Mouse (Mus musculus) lung, embryonic 14.5 days (tissue): Measurements from ENCODE around the gene Chdh. TPM values are rescaled to one million over a fixed set of nuclear protein-coding genes. Genes with fewer than 3 reads are reported as not detected.

Experiments
- ATAC-seq: fragments of 200-750 bp; cut with Nextera tagmentation; 2 replicates; pipeline ENCODE4 v1.8.0; 2017; ENCODE audit warnings: mild to moderate bottlenecking, moderate TSS enrichment, moderate library complexity; ENCODE audit not compliant: insufficient read depth
- DNase-seq: peaks from one replicate; pipeline ENCODE4 v3.0.0-alpha.2; 2015
- H3K27ac ChIP-seq: fragments of 300-500 bp; sonication (generic); 2 replicates; pipeline ENCODE4 v1.5.1; 2014; ENCODE audit warnings: low read depth, mild to moderate bottlenecking, moderate library complexity
- H3K27me3 ChIP-seq: fragments of 300-500 bp; sonication (generic); 2 replicates; pipeline ENCODE4 v1.6.1; 2014; ENCODE audit warnings: low read length, control low read depth; ENCODE audit not compliant: insufficient read depth
- H3K36me3 ChIP-seq: fragments of 300-500 bp; sonication (generic); 2 replicates; pipeline ENCODE4 v1.6.1; 2014; ENCODE audit warnings: control low read depth; ENCODE audit not compliant: insufficient read depth
- H3K4me1 ChIP-seq: fragments of 300-500 bp; sonication (generic); 2 replicates; pipeline ENCODE4 v1.6.1; 2014; ENCODE audit warnings: antibody characterized with exemption, control low read depth; ENCODE audit not compliant: insufficient read depth
- H3K4me2 ChIP-seq: fragments of 300-500 bp; sonication (generic); 2 replicates; pipeline ENCODE4 v1.6.1; 2014; ENCODE audit warnings: mild to moderate bottlenecking
- H3K4me3 ChIP-seq: fragments of 300-500 bp; sonication (generic); 2 replicates; pipeline ENCODE4 v1.5.1; 2014; ENCODE audit warnings: low read depth, low read length
- H3K9ac ChIP-seq: fragments of 300-500 bp; sonication (generic); 2 replicates; pipeline ENCODE4 v1.6.1; 2014
- H3K9me3 ChIP-seq: fragments of 300-500 bp; sonication (generic); 2 replicates; pipeline ENCODE4 v1.6.1; 2016; ENCODE audit warnings: low read depth, low read length, control low read depth
- CTCF ChIP-seq: IDR thresholded peaks from 2 replicates; pipeline ENCODE4 v1.5.1; 2016; ENCODE audit warnings: antibody characterized with exemption, low read depth
- WGBS: fragments of 180-500 bp; shearing (Covaris S2); extraction: QIAGEN DNeasy Blood & Tissue Kit; methylation state at CpG from one replicate; pipeline ENCODE4 v1.1.7; 2014; 5-methylcytosine and 5-hydroxymethylcytosine counted together
- polyA plus RNA-seq: library from polyadenylated mRNA; unstranded; fragments of >200 nt; fragmentation: Nextera tagmentation; extraction: Ambion mirVana; gene quantifications from 2 replicates; pipeline ENCODE4 v1.2.1, GENCODE M21; 2014

Chdh gene
- polyA plus RNA-seq, 1 experiment from 2014 or later, result 0.78 TPM

DNA sequence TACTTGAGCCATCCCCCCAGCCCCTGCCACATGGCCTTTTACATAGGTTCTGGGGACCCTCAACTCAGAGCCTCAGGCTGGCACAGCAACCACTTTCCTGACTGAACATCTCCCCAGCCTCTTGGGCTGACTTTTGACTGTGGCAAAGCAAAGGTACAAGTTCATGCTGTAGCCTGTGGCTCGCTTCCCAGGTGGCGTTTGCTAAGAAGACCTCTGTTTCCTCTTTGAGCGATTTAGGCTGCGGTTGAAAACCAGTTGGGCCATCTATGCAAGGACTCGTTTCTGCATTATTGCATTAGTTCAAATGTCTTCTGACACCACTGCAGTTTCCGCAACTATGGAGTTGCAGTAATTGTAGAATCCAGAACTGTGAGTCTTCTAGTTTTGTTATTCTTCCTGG, 13.6 kb downstream of the Chdh start:
- H3K4me1 ChIP-seq, result no peaks in the 10 kb centered on the region
- 87% methylated on average over 6 of the region's 6 CpGs for WGBS
- H3K9ac ChIP-seq, result no peak overlapping the region
- no peaks in the 10 kb centered on the region for H3K27me3 ChIP-seq
- no peak overlapping the region for H3K4me3 ChIP-seq
- no peak for DNase-seq
- H3K4me2 ChIP-seq, result no peak overlapping the region
- H3K9me3 ChIP-seq, result no peaks in the 10 kb centered on the region
- no peak for ATAC-seq
- H3K36me3 ChIP-seq, result no peaks in the 10 kb centered on the region
- H3K27ac ChIP-seq, result no peak overlapping the region
- no peak for TF ChIP-seq CTCF

DNA sequence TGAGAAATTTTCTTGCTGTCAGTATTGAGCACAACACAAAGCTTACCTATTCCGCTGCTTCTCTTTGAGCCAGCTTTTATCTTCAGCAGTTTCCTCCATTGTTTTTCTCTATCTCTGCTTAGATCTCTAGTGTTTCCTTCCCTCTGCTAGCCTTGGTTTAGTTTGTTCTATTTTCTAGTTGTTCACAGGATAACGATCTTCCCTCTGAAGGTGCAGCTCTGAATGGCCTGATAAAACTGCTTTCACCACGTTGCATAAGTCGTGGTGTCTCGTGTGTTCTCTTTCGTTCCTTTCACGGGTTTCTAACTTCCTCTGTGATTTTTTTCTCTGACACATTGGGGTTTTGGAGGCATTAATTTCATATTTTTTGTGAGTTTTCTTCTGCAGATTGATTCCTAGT, 15.6 kb downstream of the Chdh start:
- H3K36me3 ChIP-seq, result no peaks in the 10 kb centered on the region
- DNase-seq, result no peak
- 40% methylated on average over 7 of the region's 7 CpGs for WGBS
- no peak overlapping the region for H3K4me3 ChIP-seq
- TF ChIP-seq CTCF, result no peak
- H3K9me3 ChIP-seq, result no peaks in the 10 kb centered on the region
- H3K9ac ChIP-seq, result no peak overlapping the region
- no peaks in the 10 kb centered on the region for H3K4me1 ChIP-seq
- H3K27ac ChIP-seq, result no peak overlapping the region
- no peaks in the 10 kb centered on the region for H3K27me3 ChIP-seq
- no peak for ATAC-seq
- H3K4me2 ChIP-seq, result no peak overlapping the region

DNA sequence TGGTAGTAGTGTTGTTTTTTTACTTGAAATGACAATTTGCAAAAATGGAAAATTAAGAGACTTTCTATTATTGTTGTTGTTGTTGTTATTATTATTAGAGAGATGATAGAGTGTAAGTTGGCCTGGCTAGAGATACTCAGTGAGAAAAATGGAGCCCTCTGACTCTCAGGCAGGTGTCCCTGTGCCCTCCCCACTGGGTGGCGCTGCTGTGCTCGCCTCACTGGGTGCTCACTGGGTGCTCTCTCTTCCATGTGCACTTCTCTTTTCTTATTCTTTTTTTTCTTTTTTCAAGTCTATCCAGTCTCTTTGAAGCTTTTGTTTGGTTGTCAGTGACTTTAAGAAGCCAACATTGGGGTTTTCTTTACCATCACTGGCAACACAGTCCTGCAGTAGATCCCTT, 18.6 kb downstream of the Chdh start:
- no peak for ATAC-seq
- no peaks in the 10 kb centered on the region for H3K9me3 ChIP-seq
- H3K27me3 ChIP-seq, result no peaks in the 10 kb centered on the region
- H3K36me3 ChIP-seq, result no peaks in the 10 kb centered on the region
- 38% methylated on average over 2 of the region's 2 CpGs for WGBS
- no peak for DNase-seq
- no peak overlapping the region for H3K27ac ChIP-seq
- H3K4me3 ChIP-seq, result no peak overlapping the region
- H3K4me1 ChIP-seq, result no peaks in the 10 kb centered on the region
- H3K9ac ChIP-seq, result no peak overlapping the region
- H3K4me2 ChIP-seq, result no peak overlapping the region
- TF ChIP-seq CTCF, result peak; percentile 37; the same call in 1 of the 2 replicates

DNA sequence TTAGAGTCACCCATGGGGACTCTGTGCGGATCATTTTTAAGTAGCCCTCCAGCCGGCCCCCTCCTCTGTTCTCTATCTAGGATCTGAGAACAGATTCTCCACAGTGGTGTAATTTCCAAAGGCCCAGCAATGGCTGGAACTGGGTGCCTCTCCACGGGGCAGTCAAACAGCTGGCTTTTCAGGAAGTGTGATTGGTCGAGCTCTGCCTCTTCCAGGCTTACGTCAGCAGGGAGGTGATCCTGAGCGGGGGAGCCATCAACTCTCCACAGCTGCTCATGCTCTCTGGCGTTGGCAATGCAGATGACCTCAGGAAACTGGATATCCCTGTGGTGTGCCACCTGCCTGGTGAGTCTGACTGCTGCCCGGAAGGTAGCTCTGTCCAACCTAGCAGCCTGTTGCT, 24.6 kb downstream of the Chdh start:
- WGBS, result 52% methylated on average over 8 of the region's 8 CpGs
- no peaks in the 10 kb centered on the region for H3K9me3 ChIP-seq
- H3K36me3 ChIP-seq, result peaks cover 3% of the 10 kb centered on the region; the same call in 1 of the 2 replicates
- H3K27ac ChIP-seq, result no peak overlapping the region
- TF ChIP-seq CTCF, result no peak
- no peaks in the 10 kb centered on the region for H3K27me3 ChIP-seq
- no peak for DNase-seq
- H3K9ac ChIP-seq, result no peak overlapping the region
- no peak overlapping the region for H3K4me2 ChIP-seq
- ATAC-seq, result no peak
- no peak overlapping the region for H3K4me3 ChIP-seq
- no peaks in the 10 kb centered on the region for H3K4me1 ChIP-seq

DNA sequence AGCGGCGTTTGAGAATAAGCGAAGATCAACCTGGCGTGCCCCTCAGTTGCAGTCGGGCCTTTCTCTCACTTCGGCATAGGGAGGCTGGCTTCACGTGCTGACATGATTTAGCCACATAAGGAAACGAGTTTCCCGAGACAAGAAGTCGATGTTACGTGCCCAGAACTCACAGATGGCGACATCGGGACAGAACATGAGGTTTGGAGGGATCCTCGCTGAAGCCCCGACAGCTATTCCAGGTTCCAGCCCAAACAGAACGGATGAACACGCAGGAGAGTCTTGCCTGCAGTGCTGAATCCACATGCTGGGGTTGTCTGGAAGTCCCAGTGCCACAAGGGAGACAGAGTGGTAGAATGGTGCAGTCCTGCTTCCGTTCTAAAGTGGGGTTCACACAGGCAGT, 29.6 kb downstream of the Chdh start:
- Histone ChIP-seq H3K4me1 (no peaks in the 10 kb centered on the region), H3K9me3 (no peaks in the 10 kb centered on the region), H3K27ac (no peak overlapping the region), H3K9ac (no peak overlapping the region), H3K27me3 (no peaks in the 10 kb centered on the region), H3K4me2 (no peak overlapping the region), H3K36me3 (peaks cover 13% of the 10 kb centered on the region; the same call in 1 of the 2 replicates), H3K4me3 (no peak overlapping the region)
- ATAC-seq (no peak), DNase-seq (no peak)
- no peak for TF ChIP-seq CTCF
- WGBS, result 87% methylated on average over 18 of the region's 18 CpGs

DNA sequence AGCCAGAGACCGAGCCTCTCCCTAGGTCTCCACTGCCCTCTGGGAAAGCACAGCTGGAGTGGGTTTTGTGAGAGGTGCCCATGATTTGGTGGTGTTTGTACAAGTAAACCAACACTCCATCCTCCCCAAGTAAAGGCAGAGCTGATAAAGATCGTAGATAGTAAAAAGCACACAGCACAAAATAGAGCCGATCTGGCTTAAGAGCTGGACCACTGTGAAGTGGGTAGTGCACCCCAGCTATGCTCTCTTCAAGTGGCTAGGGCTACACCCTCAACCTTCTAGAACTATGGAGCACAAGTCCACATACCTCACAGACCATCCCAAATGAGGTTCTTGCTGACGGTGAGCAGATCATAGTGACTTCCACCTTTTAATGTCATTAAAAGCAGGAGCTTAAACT, 30.6 kb downstream of the Chdh start:
- Histone ChIP-seq H3K27me3 (no peaks in the 10 kb centered on the region), H3K9me3 (no peaks in the 10 kb centered on the region), H3K4me2 (no peak overlapping the region), H3K4me1 (no peaks in the 10 kb centered on the region), H3K36me3 (peaks cover 13% of the 10 kb centered on the region; the same call in 1 of the 2 replicates), H3K4me3 (no peak overlapping the region), H3K27ac (no peak overlapping the region), H3K9ac (no peak overlapping the region)
- TF ChIP-seq CTCF, result no peak
- peak; percentile 59; the same call in 1 of the 2 replicates for ATAC-seq
- WGBS, result 50% methylated on average over 4 of the region's 4 CpGs
- peak; percentile 15 for DNase-seq

DNA sequence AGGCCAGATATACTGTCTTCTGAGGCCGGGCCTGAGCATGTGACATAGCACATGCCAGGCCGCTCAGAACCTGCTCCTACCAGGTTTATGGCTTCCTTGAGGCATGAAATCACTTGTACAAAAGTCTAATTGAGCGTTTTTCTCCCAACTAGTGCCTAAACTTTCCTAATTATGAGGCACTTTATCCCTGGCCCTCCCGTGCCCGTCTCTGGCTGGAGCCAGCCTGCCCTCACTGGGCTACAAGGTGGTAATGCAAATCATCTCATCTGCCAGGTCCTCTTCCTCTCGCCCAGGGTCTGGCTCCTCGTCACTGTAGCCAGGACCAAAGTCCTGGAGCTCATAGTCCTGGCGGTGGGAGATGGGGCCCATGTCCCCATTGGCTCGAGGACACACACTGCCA, 33.0 kb downstream of the Chdh start:
- H3K36me3 ChIP-seq, result peaks cover 13% of the 10 kb centered on the region; the same call in 1 of the 2 replicates
- no peak overlapping the region for H3K9ac ChIP-seq
- no peak overlapping the region for H3K4me2 ChIP-seq
- ATAC-seq, result no peak
- no peaks in the 10 kb centered on the region for H3K9me3 ChIP-seq
- no peaks in the 10 kb centered on the region for H3K4me1 ChIP-seq
- 85% methylated on average over 9 of the region's 9 CpGs for WGBS
- no peak for DNase-seq
- TF ChIP-seq CTCF, result no peak
- H3K27ac ChIP-seq, result no peak overlapping the region
- no peaks in the 10 kb centered on the region for H3K27me3 ChIP-seq
- no peak overlapping the region for H3K4me3 ChIP-seq
